Mouse (Mus musculus) left cerebral cortex, adult 11 months (tissue): Measurements from ENCODE around the gene Vps9d1.
A peak's percentile ranks its signal among the peaks of the same experiment; 100 is the strongest.
"Not testable (repeated sequence)": the region's sequence is repeated elsewhere in the genome, so short reads cannot be mapped to it uniquely, and the experiment has no call there.

Experiments
- DNase-seq: peaks from one replicate; pipeline ENCODE4 v3.0.0; 2022; ENCODE audit warnings: low spot score

The Vps9d1 gene

DNA sequence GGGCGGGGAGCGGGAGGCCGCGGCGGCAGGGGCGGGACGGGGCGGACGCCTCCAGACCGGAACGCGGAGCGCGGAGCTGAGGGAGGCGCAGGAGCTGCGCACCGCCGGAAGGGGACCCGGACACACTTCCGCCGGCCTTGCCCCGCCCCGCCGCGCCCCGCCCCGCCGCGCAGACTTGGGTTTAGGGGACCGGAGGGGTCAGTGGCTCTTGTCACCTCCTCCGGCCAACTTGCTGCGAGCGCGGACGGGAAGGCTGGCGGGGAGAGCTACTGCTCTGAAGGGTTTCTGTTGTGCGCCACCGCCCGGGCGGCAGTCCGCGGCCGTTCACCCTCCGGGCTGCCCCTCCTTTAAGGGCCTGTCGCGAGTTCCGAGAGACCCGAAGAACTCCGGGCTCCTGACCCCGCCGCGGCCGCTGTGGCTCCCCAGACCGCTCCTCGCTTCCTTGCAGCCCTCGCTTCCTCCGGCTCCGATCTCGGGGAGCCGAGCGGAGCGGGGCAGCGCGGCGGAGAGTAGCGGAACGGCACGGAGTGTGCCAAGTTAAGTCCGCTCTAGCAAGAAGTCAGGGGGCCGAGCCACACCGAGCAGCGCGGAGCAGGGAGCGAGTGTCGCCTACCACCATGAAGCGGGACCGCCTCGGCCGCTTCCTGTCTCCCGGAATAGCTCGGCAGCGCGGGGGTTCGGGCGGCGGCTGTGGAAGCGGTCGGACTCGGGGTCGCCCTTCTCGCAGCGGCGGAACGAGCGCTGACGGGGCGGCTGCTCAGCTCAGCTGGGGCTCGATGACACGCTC is at the start of gene Vps9d1, which contains the start of gene Zfp276:
TSS of gene Vps9d1 (minus strand) at position 250 of the 787 bp plus-strand sequence.
TSS of gene Zfp276 (plus strand) at position 97 of the 787 bp plus-strand sequence.
- DNase-seq, result peak; percentile 61

DNA sequence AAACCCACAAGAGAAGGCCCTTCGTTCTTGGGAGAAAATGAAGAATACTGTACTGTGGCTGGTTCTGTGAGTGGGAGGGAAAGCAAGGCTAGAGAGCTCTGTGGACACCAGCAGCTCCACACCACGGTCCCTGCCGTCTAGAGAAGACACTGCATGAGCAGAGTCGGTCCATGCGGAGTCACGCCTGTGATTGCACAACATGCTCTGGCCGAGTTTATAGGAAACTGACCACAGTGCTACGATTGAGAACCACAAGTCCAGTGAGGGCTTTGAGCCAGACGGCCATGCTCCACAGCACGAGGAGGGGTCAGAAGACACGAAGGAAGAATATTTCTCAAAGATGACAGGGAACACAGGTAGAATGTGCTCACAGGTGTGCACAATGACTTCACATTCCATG is 44.2 kb upstream of the Vps9d1 start:
- no peak for DNase-seq

GRCm38 (mm10) chr8:123292785-123293184 is 38.6 kb upstream of the Vps9d1 start:
- DNase-seq, result no peak

GRCm38 (mm10) chr8:123292281-123292680 is 38.1 kb upstream of the Vps9d1 start:
- no peak for DNase-seq

- DNase-seq, result no peak
These were observed 37.6 kb upstream of the Vps9d1 start for GRCm38 (mm10) chr8:123291716-123292115.

DNA sequence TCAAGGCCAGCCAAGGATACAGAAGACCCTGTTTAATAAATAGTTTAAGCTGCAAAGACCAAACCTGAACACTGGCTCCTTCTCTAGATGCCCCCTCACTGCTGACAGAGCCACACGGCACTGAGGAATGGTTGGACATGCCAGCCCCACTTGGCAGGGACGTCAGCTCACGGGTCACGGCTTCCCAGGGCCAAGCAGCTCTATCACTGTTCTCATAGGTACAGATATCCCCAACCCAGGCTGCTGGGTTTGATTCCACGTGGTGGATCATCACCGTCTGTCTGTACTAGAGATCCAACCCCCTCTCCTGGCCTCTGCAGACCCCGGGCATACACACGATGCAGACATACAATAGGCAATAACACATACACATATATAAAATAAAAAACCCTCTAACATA is 36.5 kb upstream of the Vps9d1 start:
- no peak for DNase-seq

DNA sequence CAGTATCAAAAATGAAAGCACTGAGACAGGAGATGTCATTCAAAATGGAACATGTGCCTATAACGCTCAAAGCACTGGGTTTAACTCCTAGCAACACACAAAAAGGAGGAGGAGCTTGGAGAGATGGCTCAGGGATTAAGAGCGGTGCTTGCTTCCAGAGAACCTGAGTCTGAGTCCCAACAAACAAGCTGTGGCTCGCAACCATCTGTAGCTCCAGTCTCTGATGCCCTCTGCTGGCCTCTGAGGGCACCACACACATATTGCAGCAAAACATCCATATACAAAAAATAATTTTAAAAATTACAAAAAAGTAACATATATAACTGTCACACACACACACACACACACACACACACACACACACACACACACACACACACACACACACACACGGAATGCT is 36.0 kb upstream of the Vps9d1 start:
- DNase-seq, result no peak

GRCm38 (mm10) chr8:123287362-123287761 is 33.2 kb upstream of the Vps9d1 start:
- no peak for DNase-seq

GRCm38 (mm10) chr8:123284493-123284892 is 30.3 kb upstream of the Vps9d1 start:
- no peak for DNase-seq

DNA sequence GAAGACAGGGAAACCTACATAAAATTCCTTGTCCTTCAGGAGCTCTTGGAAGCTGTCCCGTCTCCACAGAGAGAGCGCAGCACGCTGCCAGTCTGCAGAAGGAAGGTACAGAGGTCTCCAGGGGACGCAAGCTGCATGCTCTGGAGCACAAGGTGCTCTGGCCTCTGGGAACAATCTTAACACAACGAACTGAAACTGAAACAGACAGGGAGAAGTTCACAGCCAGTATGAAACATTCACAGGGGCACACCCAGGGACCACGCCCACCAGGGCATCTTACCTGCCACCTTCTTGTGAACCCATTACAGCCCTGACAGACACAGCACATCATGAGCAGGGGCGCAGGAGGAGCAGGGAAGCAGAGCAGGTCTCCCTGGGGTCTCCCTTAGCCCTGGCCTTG is 29.8 kb upstream of the Vps9d1 start:
- DNase-seq, result no peak

DNA sequence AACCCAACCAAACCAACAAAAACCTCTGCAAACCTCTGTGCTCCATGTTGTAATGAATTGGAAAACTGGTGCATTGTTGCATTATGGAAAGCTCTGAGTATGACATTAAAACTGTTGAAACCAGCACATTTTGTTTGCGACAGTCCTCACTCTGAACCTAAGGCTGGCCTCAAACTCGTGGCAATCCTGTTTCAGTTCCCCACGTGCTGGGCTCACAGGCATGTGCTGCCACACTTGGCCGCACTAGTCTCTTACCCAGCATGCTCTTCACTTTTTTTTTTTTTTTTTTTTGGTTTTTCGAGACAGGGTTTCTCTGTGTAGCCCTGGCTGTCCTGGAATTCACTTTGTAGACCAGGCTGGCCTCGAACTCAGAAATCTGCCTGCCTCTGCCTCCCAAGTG is 28.8 kb upstream of the Vps9d1 start:
- not testable (repeated sequence) for DNase-seq

- no peak for DNase-seq
These were observed 26.4 kb upstream of the Vps9d1 start for GRCm38 (mm10) chr8:123280302-123281094.

DNA sequence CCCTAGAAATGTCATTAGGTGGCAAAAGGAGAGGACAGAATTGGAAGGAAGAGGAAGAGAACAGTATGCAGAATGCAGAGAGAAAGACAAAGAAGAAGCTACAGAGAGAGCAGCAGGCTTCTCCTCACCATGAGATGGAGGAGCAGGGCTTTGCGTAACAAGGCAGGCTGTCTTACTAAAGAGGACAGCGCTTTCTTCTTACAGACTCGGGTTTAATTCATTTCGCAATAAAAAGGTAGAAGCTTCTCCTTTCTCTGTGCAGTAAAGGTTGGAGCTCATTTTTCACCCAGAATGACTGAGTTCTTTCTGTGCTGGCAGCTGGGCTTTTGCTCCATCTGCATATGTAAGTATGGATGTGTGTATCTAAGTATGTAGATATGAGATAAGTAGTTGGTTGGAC is 25.7 kb upstream of the Vps9d1 start:
- no peak for DNase-seq

DNA sequence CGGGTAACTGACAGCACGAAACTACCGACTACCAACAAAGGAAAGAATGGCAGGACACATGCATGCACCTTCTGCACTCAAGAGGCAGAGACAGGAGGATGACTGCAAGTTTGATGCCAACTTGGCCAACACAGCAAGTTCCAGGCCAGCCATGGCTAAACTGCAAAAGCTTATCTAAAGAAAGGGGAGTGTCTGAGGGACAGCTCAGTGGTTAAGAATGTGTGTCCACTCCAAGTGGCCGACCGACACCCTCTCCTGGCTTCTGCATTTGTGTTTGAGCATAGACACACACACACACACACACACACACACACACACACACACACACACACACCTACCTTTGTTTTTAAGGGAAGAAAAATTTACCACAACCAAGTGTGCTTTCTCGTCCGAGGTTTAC is 24.3 kb upstream of the Vps9d1 start:
- DNase-seq, result no peak

DNA sequence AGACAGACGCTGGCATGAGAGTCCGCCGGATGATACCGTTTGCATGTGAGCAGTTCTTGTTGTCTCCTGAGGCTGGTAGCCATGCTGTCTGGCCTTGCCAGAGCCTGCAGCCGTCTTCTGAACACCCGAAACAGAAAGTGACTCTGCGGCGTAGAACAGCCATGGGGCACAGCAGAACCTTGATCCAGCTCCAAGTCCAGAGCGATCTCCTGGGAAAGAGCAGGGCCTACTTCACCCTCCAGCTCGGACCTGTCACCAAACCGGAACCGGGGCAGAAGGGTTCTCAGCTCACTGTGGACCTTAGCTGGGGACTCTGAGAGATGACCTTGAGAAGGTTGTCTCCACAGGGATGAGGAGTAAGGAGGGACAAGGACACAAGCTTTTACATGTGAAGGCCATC is 20.9 kb upstream of the Vps9d1 start:
- no peak for DNase-seq

GRCm38 (mm10) chr8:123274447-123274846 is 20.3 kb upstream of the Vps9d1 start:
- DNase-seq, result no peak

DNA sequence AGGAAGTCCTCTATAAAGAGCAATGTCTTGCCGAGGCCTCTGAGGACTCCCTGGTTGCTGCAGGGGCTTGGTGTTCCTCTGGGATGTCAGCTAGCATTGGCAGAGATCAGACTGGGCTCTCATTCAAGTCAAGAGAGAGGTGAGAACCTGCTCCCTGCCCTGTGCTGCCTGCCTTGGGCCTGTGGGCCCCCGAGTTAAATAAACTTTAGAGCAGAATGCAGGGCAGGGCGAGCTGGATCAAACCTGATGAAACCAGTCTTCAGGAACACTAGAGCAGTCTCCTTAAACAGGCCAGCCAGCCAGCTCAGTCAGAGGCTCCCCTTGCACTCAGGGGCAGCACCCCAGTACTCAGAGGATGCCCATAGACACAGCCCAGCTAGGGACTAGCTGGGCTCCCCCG is 17.8 kb upstream of the Vps9d1 start:
- no peak for DNase-seq

GRCm38 (mm10) chr8:123271147-123271546 is 17.0 kb upstream of the Vps9d1 start:
- no peak for DNase-seq

- DNase-seq, result no peak
These were observed 13.9 kb upstream of the Vps9d1 start for GRCm38 (mm10) chr8:123267926-123268656.

GRCm38 (mm10) chr8:123257593-123257992 is 3.4 kb upstream of the Vps9d1 start:
- DNase-seq, result not testable (repeated sequence)

GRCm38 (mm10) chr8:123257114-123257513 is 3.0 kb upstream of the Vps9d1 start:
- DNase-seq, result peak; percentile 59

- no peak for DNase-seq
These were observed 1.0 kb upstream of the Vps9d1 start for GRCm38 (mm10) chr8:123255170-123255569.
